Mouse (Mus musculus): ENCODE measurements around the gene Runx1. TPM values are rescaled to one million over a fixed set of nuclear protein-coding genes. Genes with fewer than 3 reads are reported as not detected.

Gene Runx1
- total RNA-seq, 2 experiments from 2014 or later, result 2.5 to 2.9 TPM

DNA sequence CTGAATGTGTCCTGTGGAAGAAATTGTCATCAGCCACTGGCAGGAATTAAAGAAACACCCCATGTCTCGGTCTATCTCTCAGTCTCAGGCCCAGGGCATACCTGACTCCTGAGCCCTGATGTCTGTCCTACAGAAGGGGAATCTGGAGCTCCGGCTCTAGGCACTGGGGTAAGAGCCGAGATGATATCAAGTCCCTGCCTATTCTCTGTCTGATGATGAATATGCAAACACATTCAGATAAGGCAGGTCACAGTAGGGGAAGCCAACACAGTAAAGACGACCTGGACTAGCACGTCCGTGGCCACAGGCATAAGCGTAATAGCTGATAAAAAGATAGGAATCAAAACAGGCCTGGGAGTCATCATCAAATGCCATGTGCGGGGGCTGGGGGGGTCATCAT, 32.2 kb downstream of the Runx1 start:
- DNase-seq, result no peak

DNA sequence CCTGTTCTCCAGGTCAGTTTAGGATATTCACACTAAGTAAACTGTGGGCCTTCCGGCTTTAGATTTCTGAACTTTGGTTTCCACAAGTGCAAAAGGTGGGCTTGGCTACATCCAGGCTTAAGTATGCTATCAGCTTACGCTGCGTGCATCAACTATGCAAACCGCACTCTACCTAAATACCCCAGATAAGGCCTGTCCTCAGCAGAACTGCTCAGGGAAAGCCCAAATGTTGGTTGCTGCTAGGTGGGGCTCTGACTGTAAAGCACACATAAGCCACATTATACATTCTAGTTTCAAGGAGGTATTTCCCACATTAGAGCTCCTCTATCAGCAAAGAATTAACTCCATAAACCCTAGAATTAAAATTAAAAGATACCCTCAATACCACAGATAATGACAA, 33.0 kb downstream of the Runx1 start:
- no peak for DNase-seq

DNA sequence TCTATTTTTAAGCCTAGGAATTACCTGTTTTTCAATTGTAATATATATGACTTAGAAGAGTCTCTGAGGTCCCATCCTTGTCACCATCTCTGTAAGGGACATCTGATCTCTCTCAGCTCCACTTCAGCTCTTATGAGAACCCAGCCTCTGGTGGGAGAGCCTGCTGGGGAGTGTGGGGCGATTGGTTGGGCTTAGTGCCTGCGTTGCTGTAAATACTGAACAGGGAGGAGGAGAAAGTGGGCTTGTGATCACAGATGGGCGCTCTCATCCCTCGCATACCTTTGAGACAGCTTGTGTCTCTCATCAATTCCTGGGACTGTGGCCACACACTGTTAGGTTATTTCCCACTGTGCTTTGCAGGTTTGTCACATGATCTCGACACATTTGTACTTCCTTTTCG, 35.3 kb downstream of the Runx1 start:
- DNase-seq, result no peak

DNA sequence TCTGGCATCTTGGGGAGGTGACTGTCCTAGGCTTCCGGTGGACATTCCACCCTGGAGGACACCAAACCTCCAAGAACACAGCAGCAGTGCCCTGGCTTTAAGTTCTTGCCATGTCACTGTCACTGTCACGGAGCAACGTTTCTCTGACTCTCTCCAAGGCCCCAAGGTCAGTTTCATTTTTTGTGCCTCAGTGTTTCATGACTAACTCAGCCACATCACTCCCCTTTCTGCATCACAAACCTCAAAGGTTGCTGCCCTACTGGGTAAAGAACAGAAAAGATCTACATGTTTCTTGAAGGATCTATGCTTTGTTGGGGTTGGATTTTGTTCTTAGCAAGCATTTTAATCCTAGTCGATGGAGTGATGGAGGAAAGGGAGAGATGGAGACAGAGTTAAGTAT, 36.1 kb downstream of the Runx1 start:
- no peak for DNase-seq

DNA sequence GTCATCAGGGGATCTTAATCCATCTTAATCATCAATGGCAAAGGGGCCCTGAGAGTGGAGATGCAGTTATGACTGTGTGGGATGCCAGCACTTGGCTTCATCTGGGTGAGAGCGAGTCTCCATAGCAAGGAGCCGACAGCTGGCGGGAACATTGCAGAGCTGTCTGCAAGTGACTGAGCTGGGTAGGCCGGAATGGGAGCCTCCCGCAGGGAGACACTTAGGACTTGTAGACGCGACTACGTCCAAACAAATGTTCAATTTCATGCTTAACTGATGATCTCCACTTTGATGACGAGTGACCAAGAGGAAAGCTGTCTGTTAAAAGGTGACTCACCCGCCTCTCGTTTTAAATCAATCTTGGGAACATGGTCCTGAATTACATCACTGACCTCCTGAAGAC, 37.5 kb downstream of the Runx1 start:
- DNase-seq, result peak; percentile 48

DNA sequence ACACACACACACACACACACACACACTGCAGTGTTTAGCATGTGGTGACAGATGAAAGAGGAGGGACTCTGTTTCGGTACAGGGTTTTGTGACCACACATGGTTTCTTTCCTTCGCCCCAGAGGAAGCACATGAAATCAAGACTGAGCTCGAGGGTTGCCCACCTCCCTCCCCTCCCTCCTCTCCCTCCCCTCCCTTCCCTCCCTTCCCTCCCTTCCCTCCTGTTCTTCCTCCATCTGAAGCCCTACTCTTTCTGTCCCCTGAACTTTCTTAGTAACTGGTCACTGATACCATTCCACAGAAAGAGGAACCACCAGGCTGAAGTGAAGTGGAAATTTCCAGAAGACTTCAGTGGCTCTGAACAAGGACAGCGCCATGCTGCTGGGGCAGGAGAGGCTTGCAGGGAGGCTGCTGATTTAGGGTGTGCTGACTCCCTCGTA, 39.0 kb downstream of the Runx1 start:
- no peak for DNase-seq

DNA sequence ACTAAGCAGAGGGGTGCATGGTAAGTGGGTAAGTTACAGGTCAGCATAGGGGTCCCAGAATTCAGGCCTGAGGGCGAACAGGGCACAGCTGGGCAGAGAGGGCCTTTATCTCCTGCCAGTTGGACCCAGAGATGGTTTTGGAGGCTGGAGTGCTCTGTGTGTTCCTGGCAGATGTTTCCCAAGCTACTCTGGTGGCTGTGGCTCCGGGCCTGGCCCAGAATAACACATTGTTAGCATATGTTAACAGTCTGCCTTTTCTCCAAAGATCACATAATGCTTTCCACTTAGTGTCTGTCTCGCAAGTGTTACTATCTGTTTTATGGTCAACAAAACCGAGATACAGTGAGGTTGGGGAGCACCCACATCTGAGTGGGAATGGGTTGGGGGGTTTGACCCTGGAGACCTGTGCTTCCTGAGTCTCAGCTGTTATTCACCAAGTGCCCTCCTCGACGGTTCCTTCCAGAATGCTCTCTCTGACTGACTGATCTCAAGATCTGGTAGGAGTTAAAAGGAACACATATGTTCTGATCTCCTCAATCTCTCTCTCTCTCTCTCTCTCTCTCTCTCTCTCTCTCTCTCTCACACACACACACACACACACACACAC, 39.6 kb downstream of the Runx1 start:
- no peak for DNase-seq

DNA sequence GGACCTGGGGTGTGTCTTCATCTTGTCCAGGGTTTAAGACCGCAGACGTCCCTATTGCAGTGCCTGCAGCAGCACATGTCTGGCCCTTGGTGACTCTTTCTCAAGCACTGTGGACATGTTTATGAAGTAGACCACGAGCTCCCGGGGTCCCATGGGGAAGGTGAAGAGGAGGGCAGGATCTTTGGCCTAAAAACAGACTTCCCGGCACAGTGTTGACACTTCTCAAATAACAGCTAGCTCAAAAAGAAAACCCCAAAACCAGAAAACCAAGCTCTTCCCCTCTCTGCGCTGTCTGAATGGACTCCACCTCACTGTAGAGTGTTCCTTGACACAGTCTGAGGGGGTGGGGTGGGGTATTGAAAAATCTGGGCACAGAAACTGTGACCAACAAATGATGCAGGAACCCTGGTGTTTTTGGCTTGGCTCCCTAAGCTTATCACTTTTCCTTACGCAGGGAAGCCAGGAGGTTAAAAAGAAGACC, 42.3 kb downstream of the Runx1 start:
- DNase-seq, result no peak

DNA sequence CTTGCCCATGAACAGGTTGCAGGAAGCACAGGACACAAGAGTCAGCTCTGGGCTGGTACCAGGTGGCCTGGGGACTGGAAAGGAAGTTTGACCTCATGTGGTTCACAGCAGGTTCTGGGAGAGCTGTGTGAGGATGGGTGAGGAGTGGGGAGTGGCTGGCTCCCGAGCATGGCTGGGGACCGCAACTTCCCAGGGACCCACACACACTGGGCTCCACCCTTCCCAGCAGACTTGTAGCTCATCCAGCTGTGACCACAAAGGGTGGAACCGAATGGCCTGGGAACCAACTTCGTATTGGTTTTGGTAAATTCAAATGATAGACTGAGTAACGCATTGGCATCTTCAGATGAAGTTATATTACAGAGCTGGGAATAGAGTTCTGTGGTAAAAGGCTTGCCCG, 43.5 kb downstream of the Runx1 start:
- DNase-seq, result no peak

DNA sequence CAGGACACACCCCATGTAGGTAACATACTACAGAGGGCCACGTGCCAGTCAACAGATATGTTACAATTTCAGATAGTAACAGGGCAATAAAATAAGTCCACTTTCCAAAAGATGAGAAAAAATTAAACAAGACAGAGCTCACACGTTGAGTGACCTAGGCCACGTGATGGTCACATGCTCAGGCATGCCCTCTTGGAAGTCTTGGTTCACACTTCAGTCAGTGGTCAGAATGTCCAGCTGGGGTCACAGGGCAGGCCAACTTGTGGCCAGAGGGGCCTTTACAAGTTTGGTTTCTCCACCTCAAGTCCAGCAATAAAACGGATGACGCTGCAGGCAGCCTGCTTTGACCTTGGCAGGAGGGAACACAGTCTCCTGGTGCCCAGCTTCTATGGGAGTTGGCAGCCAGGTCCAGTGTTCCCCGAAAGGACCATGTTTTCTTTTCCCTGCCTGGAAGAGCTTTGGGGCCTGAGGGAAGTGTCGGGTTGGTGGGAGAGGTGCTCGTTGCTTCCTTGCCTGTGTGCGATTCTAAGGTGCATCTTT, 46.0 kb downstream of the Runx1 start:
- DNase-seq, result no peak

DNA sequence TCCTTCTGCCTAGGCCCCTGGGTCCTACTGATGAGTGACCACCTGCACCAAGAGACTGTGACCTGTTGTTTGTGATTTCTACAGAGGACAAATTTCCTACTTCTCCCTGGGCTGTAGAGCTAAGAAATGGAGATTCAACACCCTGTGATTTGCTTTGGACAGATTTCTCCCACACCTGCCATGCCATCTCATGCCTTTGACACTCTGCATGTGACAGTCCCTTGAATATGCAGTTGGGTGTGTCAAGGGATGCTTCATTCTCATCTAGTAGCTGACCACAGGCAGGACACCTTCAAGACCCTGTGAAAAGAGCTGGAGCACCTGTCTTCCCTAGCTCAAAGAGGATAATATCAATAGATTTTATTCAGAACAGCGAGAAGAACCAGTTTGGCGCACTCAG, 46.8 kb downstream of the Runx1 start:
- DNase-seq, result no peak

DNA sequence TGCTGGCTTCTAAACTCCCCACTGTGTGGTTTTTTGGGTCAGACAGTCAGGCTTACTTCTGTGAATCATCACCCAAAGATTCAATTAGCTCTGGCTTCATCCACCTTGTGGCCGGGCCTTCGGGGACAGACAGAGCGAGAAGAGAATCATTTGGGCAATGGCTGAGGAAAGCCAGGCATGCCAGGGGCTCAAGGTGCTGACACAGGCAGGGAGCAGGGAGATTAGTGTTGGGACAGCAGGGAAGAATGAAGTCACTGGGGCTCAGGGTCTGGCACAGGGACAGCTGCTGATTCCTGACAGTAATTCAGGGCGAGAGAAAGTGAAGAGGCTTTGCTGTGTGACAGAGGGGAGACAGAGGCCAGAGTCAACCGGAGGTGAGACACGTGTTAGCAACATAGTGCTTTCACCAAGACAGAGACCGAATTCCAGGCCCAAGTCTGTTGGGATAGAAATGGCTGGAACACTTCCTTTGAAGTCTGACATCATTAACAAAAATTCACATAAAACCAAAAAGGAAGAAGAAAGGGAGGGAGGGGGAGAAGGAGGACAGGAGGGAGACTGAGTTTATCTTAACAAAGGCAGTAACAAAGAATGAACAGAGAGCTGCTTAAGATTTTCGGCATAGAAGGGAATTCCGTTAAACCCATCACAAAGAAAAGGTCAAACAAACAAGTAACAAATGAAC, 47.7 kb downstream of the Runx1 start:
- no peak for DNase-seq

DNA sequence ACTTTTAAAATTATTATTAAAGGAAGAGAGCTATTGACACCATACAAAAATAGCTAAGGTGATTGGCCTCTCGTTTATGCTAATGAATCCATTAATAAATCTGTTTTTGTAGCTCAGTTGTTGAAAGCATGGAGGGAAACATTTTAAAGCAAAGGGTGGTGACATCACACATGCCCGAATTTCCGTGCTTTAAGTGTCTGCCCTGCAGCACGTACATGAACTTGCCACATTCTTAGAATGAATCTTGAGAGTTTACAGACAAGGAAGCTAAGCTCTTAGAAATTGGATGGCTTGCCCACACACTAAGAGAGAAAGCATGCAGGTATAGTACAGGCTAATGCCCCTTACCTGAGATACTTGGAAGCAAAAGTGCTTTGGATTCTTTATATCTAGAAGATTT, 58.1 kb downstream of the Runx1 start:
- no peak for DNase-seq

DNA sequence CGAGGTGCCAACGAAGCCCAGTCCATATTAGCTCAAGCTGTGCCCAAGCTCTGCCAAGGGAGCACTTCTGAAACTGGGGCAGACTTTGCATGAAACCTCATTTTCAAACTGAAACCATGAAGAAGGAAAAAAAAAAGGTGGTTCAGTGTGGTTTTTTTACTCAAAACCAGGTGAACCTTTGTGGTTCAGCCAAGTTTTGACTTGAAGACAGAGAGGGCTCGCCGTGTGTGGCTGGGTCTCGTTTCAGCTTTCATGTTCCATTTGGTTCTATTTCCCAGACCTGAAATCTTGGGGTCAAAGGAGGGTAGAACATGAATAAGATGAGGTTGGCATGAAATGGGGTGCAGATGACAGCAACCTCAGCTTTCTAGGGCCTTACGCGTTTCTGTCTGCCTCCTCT, 58.5 kb downstream of the Runx1 start:
- DNase-seq, result no peak

DNA sequence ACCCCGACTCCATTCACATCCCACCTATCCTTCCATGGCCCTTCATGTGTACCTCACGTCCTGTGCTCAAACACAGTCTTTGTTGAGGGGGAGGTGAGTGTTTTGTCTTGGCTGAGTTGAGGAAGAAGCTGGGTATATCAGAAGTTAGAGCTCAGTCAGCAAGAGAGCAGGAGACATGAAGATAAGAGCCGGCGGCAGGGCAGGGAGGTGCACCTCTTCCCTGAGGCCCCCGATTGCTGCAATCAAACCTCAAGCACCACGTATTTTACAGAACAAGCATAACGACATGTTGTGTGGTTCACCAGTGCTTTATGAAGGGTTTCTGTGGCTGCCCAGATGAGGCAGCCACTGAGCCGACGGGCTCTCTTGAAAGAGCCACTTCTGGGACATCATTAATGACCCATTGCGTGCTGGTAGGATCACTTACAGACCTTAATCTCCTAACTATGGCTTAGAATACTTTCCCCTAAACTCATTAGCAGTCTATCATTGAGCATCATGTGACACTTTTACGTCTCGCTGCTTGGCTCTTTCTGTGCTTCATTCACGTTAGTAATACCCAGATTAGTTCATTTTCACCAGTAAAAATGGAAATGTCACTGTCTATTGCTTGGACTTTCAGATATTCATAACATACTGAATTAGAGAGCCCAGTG, 61.1 kb downstream of the Runx1 start:
- no peak for DNase-seq

DNA sequence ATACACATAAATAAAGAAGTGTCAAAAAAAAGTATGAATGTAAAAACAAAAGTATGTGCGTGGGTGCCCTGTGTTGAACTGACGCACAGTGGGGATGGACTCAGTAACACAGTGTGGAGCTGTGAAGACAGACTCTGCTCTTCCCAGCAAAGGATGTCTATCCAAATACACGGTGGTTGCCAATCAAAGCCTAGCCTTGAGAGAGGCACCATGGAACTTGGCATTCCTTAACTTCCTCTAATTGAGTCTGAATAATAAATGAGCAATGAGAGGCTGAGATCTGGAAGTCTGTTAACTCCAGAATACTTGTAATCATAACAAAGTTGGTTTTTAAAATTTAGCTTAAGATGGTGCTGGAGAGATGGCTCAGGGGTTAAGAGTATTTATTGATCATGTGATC, 62.3 kb downstream of the Runx1 start:
- no peak for DNase-seq

DNA sequence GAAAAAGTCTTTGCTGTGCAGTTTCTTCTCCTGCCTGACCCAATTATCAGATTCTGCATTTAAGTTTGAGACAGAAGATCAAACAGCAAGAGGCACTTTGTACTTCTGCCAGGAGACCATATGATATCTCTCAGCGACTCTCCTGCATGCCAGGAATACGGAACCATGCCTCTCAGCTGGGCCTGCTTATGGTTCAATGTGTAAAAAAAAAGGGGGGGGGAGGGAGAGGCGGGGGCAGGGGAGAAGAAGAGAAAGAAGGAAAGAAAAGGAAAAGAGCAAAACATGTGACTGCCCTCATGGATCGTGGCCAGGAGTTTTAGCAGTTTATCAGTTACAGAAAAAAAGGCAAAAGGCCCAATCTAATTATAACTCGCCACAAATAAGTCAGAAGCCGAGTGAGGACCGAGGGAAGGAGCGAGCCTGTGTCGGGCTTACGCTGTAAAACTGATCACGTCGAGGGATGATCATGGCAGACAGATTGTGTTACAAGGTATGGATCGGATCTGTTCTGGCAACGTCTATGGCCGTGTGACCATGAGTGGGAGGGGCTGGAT, 63.9 kb downstream of the Runx1 start:
- DNase-seq, result no peak

DNA sequence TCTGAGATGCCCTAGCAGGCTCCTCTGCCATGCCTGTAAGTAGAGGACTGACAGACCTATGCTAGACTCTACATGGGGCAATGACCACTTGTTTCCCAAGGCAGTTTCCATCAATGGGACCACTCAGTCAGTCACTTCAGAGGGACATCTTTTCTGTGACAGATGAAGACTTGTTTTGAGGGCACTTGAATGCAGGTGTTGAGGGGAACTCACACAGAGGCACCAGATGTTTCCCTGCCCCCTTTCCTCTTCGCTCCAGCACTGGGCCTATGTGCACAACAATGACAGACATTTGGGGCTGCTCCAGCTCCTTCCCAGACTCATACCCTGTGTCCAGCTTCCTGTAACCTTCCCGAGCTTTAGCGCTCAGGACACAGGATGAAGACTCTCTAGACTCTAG, 65.9 kb downstream of the Runx1 start:
- no peak for DNase-seq

DNA sequence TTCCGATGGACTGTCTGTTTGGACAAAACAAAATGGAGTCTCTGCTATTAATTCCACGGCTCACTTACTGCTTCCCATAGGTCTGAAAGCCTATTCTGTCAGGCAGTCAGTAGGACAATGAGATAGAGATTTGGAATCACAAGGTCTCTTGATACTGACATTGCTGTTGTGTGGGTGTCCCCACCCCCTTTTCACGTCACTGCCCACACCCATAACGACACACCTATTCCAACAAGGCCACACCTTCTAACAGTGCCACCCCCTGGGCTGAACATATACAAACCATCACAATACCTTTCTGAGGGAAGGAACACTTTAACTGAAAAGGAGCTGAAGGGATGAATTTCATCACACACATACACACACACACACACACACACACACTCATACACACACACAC, 68.4 kb downstream of the Runx1 start:
- DNase-seq, result no peak

DNA sequence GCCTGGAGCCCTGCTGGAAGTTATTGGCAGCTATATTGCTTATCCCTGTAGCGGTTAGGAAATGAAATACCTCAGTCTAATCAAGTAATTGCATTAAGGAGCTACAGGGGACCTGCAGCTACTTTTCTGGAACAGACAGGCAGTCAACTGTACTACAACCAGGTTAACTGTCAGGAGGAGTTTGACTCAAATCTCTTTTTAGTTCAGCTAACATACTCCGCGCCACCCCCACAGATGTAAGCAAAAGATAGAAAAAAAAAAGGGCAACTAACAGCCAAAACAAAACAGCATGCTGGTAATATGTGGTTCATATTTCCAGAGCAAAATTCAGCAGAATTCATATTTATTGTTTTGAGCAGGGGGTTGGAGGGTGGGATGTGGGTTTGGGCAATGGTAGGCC, 72.0 kb downstream of the Runx1 start:
- no peak for DNase-seq

DNA sequence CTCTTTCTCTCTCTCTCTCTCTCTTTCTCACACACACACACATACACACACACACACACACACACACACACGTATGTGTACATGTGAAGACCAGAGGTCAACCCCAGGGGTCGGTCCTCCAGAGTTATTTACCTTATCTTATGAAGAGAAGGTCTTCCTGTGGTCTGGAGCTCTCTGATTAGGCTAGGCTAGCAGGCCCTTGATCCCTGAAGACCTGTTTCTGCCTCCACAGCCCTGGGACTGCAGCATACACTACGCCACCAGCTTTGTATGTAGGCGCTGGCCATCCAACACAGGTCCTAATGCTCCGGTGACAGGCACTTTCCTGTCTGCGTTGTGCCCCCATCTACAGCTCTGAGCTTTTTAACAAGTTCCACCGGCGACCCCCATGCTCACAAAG, 72.8 kb downstream of the Runx1 start:
- DNase-seq, result no peak

DNA sequence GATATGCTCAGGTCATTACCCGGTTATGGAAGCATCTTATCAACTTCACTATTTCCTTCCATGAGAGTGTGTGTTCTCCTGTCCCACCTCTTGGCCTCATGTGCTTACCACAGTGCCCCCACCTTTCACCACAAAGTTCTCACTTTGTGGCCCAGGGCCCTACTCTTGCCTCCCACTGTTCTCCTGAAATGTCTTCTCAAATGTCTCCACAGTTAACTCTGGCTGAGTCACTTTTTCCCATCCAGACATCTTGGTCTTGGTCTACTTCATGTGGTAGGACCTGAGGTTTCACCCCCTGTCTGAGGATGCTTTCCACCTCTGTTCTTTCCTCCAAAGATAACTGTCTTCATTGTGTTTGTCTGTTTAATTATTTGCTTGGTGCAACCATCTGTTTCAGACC, 77.7 kb downstream of the Runx1 start:
- DNase-seq, result no peak

DNA sequence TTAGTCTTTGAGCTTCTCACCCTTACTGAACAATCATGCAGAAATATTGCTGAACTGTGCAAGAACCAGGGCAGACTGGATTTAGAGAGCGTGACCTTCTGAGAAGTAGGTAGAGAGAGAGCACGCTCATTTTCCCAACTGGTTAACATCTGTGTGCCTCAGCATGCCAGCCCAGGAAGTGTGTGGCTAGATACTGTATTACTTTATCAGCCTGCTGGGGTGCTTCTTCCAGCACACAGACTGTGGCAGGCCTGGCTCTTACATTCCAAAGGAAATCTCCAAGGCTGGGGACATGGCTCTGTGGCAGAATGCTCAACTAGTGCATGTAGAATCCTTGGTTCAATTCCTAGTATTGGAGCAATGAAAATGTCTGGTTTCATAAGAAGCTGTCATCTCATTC, 78.9 kb downstream of the Runx1 start:
- no peak for DNase-seq
